Mouse (Mus musculus) lung, embryonic 16.5 days (tissue): Measurements from ENCODE around the gene Cenpt. TPM values are rescaled to one million over a fixed set of nuclear protein-coding genes. Genes with fewer than 3 reads are reported as not detected.

Source experiments
- ATAC-seq: fragments of 200-750 bp; cut with Nextera tagmentation; 2 replicates; pipeline ENCODE4 v1.8.0; 2017; ENCODE audit warnings: low read depth, mild to moderate bottlenecking, moderate library complexity
- H3K27ac ChIP-seq: fragments of 300-500 bp; sonication (generic); 2 replicates; pipeline ENCODE4 v1.5.1; 2014; ENCODE audit warnings: mild to moderate bottlenecking, control low read depth, low read length
- H3K27me3 ChIP-seq: fragments of 300-500 bp; sonication (generic); 2 replicates; pipeline ENCODE4 v1.6.1; 2014; ENCODE audit warnings: low read depth, low read length, mixed read lengths; ENCODE audit not compliant: control insufficient read depth, insufficient read depth
- H3K36me3 ChIP-seq: fragments of 300-500 bp; sonication (generic); 2 replicates; pipeline ENCODE4 v1.6.1; 2014; ENCODE audit warnings: low read length; ENCODE audit not compliant: control insufficient read depth, insufficient read depth
- H3K4me1 ChIP-seq: fragments of 300-500 bp; sonication (generic); replicated peaks from 2 replicates; pipeline ENCODE4 v1.6.1; 2014; ENCODE audit warnings: low read length, mixed read lengths; ENCODE audit not compliant: control insufficient read depth, insufficient read depth
- H3K4me2 ChIP-seq: fragments of 300-500 bp; sonication (generic); 2 replicates; pipeline ENCODE4 v1.6.1; 2014; ENCODE audit warnings: low read depth, low read length, control low read depth
- H3K4me3 ChIP-seq: fragments of 300-500 bp; sonication (generic); 2 replicates; pipeline ENCODE4 v1.5.1; 2014; ENCODE audit warnings: mild to moderate bottlenecking, low read length, control low read depth
- H3K9ac ChIP-seq: fragments of 300-500 bp; sonication (generic); 2 replicates; pipeline ENCODE4 v1.6.1; 2014; ENCODE audit warnings: low read length, control low read depth
- H3K9me3 ChIP-seq: fragments of 300-500 bp; sonication (generic); 2 replicates; pipeline ENCODE4 v1.6.1; 2016; ENCODE audit warnings: low read length; ENCODE audit not compliant: control insufficient read depth
- WGBS: fragments of 180-500 bp; shearing (Covaris S2); extraction: QIAGEN DNeasy Blood & Tissue Kit; methylation state at CpG from one replicate; pipeline ENCODE4 v1.1.7; 2014; 5-methylcytosine and 5-hydroxymethylcytosine counted together
- polyA plus RNA-seq: library from polyadenylated mRNA; unstranded; fragments of >200 nt; fragmentation: Nextera tagmentation; extraction: Ambion mirVana; gene quantifications from 2 replicates; pipeline ENCODE4 v1.2.1, GENCODE M21; 2015

The Cenpt gene
- polyA plus RNA-seq, 1 experiment from 2014 or later = 41.2 TPM

GRCm38 (mm10) chr8:105812511-105812910 lies 40.6 kb downstream of the Cenpt start:
- Histone ChIP-seq H3K4me1 (peaks cover 10% of the 10 kb centered on the region), H3K36me3 (no peaks in the 10 kb centered on the region), H3K9ac (no peak overlapping the region), H3K4me3 (no peak overlapping the region), H3K27me3 (no peaks in the 10 kb centered on the region), H3K27ac (no peak overlapping the region), H3K4me2 (no peak overlapping the region), H3K9me3 (no peaks in the 10 kb centered on the region)
- no peak for ATAC-seq
- 79% methylated on average over 5 of the region's 5 CpGs for WGBS

- H3K36me3 ChIP-seq = no peaks in the 10 kb centered on the region
- ATAC-seq = no peak
- H3K27me3 ChIP-seq = no peaks in the 10 kb centered on the region
- H3K9ac ChIP-seq = no peak overlapping the region
- no peak overlapping the region for H3K4me2 ChIP-seq
- WGBS = 73% methylated on average over 3 of the region's 3 CpGs
- peaks cover 10% of the 10 kb centered on the region for H3K4me1 ChIP-seq
- H3K9me3 ChIP-seq = no peaks in the 10 kb centered on the region
- H3K27ac ChIP-seq = no peak overlapping the region
- H3K4me3 ChIP-seq = no peak overlapping the region
Measured at GRCm38 (mm10) chr8:105811543-105811942, 41.5 kb downstream of the Cenpt start.

GRCm38 (mm10) chr8:105811061-105811460 lies 42.0 kb downstream of the Cenpt start:
- Histone ChIP-seq H3K4me1 (peaks cover 10% of the 10 kb centered on the region), H3K27ac (no peak overlapping the region), H3K36me3 (no peaks in the 10 kb centered on the region), H3K4me2 (no peak overlapping the region), H3K27me3 (no peaks in the 10 kb centered on the region), H3K9ac (no peak overlapping the region), H3K4me3 (no peak overlapping the region), H3K9me3 (no peaks in the 10 kb centered on the region)
- 89% methylated on average over 10 of the region's 10 CpGs for WGBS
- no peak for ATAC-seq

GRCm38 (mm10) chr8:105810245-105810786 lies 42.8 kb downstream of the Cenpt start:
- H3K4me3 ChIP-seq = no peak overlapping the region
- H3K36me3 ChIP-seq = peaks cover 2% of the 10 kb centered on the region; the same call in 1 of the 2 replicates
- no peak for ATAC-seq
- H3K4me2 ChIP-seq = no peak overlapping the region
- H3K27me3 ChIP-seq = no peaks in the 10 kb centered on the region
- no peak overlapping the region for H3K27ac ChIP-seq
- no peak overlapping the region for H3K9ac ChIP-seq
- H3K9me3 ChIP-seq = no peaks in the 10 kb centered on the region
- 81% methylated on average over 6 of the region's 6 CpGs for WGBS
- H3K4me1 ChIP-seq = peaks cover 10% of the 10 kb centered on the region

GRCm38 (mm10) chr8:105808480-105808879 lies 44.6 kb downstream of the Cenpt start:
- no peak for ATAC-seq
- 94% methylated on average over 2 of the region's 2 CpGs for WGBS
- Histone ChIP-seq H3K4me3 (no peak overlapping the region), H3K9ac (no peak overlapping the region), H3K9me3 (no peaks in the 10 kb centered on the region), H3K4me1 (peaks cover 10% of the 10 kb centered on the region), H3K4me2 (no peak overlapping the region), H3K27me3 (no peaks in the 10 kb centered on the region), H3K36me3 (peaks cover 8% of the 10 kb centered on the region), H3K27ac (no peak overlapping the region)

- no peak overlapping the region for H3K4me2 ChIP-seq
- peak; percentile 64 for ATAC-seq
Measured at GRCm38 (mm10) chr8:105807766-105808165, 45.3 kb downstream of the Cenpt start.

GRCm38 (mm10) chr8:105805964-105806363 lies 47.1 kb downstream of the Cenpt start:
- Histone ChIP-seq H3K27ac (no peak overlapping the region), H3K9ac (no peak overlapping the region), H3K27me3 (no peaks in the 10 kb centered on the region), H3K4me2 (no peak overlapping the region), H3K36me3 (peaks cover 8% of the 10 kb centered on the region), H3K4me1 (peaks cover 10% of the 10 kb centered on the region), H3K4me3 (no peak overlapping the region), H3K9me3 (no peaks in the 10 kb centered on the region)
- ATAC-seq = no peak
- WGBS = 67% methylated on average over 1 of the region's 1 CpGs

More at GRCm38 (mm10) chr8:105807766-105808165, 45.3 kb downstream of the Cenpt start:
- peaks cover 8% of the 10 kb centered on the region for H3K36me3 ChIP-seq
- no peaks in the 10 kb centered on the region for H3K27me3 ChIP-seq
- peak overlapping the region; percentile 51 for H3K27ac ChIP-seq
- H3K9ac ChIP-seq = no peak overlapping the region
- no peak overlapping the region for H3K4me3 ChIP-seq
- 50% methylated on average over 5 of the region's 5 CpGs for WGBS
- H3K4me1 ChIP-seq = peaks cover 10% of the 10 kb centered on the region
- H3K9me3 ChIP-seq = no peaks in the 10 kb centered on the region

- Histone ChIP-seq H3K9me3 (no peaks in the 10 kb centered on the region), H3K4me1 (peaks cover 10% of the 10 kb centered on the region), H3K27me3 (no peaks in the 10 kb centered on the region), H3K36me3 (peaks cover 8% of the 10 kb centered on the region), H3K27ac (no peak overlapping the region), H3K4me3 (no peak overlapping the region), H3K4me2 (no peak overlapping the region), H3K9ac (no peak overlapping the region)
- 72% methylated on average over 3 of the region's 3 CpGs for WGBS
- ATAC-seq = no peak
Measured at GRCm38 (mm10) chr8:105805346-105805745, 47.7 kb downstream of the Cenpt start.

- Histone ChIP-seq H3K27ac (no peak overlapping the region), H3K4me1 (peaks cover 14% of the 10 kb centered on the region), H3K4me3 (no peak overlapping the region), H3K36me3 (peaks cover 8% of the 10 kb centered on the region), H3K9ac (no peak overlapping the region), H3K9me3 (no peaks in the 10 kb centered on the region), H3K27me3 (no peaks in the 10 kb centered on the region), H3K4me2 (no peak overlapping the region)
- ATAC-seq = no peak
- 85% methylated on average over 7 of the region's 7 CpGs for WGBS
Measured at GRCm38 (mm10) chr8:105804797-105805196, 48.3 kb downstream of the Cenpt start.
